Mouse (Mus musculus) urinary bladder, postnatal 4 days (tissue): ENCODE measurements at regions not wholly inside any gene's neighbourhood (a gene's known extent, or its start where the extent isn't known, plus 50 kb on each side); places are given as distances from the start of the nearest gene placed in this dataset.

Source experiments
- DNase-seq, 2 experiments: peaks; one replicate each; pipeline ENCODE4 v3.0.0; 2021 to 2022; ENCODE audit warnings: low spot score in 2 of 2

DNA sequence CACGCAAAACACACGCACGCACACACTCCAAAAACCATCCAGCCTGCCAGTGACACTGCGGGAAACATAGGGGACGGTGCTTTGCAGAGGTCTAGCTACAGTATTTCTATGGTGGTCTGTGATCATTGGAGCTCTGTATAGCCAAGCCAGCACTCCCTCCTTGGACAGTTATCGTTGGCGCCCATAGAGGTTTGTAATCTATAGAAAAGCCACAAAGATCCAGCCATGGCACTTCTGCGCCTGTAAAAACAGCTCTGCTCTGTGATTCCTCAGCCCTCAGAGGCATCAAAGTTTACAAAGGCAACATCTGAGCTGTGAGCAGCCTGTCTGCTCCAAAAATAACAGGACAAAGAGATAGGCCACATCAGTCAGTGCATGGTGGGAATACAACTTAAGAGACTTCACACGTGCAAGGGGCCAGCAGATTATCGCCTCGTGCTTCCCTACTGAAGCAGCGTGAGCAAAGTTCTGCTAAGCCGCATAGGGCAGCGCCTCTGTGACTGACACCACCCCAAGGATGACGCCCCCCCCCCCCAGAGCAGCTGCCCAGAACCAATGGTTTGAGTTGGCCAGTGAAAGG is 194.7 kb downstream of the Ackr3 start:
- no peak for DNase-seq

DNA sequence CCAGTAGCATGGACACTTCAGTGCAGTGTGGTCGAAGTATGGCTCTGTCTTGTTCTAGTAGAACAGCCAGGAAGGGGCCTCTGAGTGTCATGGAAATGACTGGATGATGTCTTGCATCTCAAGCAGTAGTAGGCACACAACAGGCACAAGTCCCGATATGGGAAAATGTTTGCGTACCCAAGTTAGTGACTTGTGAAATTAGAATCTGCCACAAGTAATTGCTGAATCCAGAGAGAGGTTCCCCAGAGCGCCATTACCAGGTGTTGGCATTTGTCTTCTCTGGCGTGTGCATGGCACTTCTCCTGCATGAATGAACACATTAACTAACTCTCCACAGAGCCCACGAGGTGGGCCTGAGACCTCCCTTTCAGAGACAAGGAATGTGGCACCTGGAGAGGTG is 199.3 kb downstream of the Ackr3 start:
- DNase-seq: no peak

DNA sequence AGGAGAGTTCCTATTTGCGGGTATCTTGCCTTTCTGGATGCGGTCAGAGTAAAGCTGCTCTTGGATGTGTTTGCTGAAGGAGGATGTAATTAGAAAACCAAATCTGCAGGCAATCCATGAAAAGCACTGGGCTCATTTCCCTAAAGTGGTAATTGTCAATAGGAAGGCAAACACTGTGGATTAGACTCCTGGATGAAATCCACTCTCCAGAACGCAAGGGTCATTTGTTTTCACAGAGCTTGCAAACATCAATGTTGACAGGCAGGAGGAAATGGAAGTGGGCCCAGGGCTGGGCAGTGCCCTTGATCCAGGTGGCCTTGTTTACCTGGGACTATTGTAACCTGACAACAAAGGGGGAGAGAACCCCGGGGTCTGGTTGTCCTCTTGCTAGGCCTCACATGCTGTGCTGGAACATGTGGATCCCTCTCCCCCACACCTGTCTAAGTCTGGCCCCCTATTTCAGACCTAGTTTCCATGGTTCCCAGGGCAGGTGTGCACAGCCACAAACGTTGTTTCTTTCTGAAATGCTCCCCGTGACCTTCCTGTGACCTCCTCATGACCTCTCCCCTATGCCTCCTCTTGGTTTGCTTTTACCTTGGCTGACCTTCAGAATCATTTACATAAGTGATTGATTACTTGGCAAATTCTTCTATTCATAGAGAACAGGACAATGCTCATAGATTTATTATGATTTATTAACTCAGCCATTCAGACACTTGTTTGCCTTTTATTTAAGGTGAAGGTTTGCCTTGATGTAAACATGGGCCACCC is 197.9 kb upstream of the Cops8 start:
- DNase-seq: no peak

DNA sequence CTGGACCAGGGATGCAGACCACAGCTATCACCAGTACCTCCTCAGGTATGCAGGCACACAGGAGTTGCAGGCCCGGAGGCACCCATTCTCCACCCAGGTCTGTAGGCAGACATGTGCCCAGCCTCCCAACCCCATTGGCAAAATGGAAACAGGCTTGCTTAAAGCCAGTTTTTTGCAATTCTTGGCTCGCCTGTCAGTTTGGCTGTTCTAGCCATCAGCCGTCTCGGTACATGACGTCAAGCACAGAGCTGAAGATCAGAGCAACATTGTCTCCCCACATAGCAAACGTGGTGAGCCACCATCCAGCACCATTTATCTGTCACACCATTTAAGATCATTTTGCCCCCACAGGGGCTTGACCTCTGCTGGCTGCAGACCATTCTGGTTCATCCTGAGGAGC is 196.1 kb upstream of the Cops8 start:
- DNase-seq: no peak

DNA sequence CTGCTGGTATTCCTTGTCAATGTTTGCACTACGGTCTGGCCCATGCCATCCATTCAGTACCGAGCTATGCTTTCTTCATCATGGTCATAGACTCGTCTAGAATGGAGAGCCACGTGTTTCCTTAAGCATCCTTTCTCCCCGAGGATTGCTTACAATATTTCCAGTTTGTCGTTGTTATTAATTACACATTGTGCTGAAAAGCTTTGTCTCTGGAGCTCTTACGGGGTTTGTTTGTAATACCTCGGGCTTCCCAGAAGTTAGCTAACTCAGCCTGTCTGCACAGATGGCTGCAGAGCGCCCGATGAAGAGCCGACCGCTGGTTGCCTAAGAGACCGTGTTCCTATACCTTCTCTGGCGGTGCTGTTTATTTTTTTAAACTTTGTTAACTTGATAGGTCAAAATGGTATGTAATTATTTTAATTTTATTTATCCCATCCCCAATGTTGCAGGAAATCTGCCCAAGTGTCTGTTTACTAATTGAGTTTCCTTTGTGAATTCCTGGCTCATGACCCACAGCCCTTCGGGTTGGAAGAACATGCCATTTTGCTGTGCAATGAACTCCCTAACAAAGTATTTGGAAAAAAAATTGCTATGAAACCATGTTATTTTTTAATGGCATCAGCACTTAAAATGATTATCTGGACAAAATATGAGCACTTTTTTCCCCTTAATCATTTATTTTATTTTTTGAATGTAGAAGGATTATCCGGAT is 194.1 kb upstream of the Cops8 start:
- no peak for DNase-seq

DNA sequence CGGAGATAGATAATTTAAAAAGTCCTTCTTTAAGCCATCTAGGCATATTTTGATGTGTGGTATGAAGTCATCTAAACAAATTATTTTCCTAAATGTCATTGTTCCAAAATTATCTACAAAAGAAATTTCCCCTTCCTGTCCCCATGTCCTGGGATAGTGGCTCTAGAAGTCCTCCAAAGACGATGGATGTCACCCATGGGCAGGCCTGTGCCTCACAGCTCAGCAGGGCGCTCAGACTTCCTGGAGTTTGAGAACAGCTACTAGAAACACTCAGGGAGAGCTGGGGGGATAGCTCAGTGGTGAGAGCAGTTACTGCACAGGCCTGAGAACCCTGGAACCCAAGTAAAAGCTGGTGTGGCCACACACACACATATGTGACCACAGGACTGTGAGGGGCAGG is 193.5 kb upstream of the Cops8 start:
- DNase-seq: no peak

DNA sequence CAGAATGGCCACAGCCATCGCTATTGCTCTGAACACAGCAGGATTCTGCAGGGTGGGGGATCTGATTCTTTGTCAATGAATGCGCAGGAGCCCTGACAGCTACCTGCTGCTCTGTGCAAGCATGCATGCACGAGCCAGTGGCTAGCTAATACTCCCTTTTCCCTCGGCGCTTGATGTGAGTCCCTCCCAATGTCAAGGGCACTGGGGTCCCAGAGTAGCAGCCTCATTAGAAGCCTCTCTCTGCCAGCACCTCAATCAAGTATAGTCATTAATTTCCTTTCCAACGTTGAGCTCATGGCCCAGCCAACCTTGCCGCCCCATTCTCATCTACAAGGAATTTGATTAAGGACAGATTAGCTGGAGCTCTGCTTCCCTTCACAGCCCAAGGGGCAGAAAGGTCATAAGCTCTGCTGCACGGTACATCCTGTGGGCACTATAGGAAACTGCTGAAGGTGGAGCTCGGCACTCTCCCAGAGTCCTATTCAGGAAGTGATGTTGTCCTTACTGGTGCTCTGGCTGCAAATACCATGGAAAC is 190.2 kb upstream of the Cops8 start:
- no peak for DNase-seq

DNA sequence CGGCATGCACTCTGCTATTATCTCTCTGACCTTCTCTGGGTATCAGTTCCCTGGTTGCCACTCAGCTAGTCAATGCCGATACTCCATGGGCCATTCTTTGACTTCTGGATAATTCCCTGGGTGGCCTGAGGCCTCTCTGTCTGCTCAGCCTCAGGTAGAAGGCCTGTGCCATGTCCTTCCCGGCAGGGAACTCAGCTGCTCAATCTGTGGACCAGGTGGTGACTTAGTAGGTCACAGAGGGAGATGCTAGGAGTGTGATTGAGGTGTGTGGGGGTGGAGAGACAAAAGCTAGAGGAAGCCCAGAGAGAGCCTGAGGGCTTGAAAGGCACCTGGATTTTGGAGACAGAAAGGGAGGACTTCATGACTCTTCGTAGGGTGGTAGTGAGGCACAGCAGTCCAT is 188.0 kb upstream of the Cops8 start:
- DNase-seq: no peak

DNA sequence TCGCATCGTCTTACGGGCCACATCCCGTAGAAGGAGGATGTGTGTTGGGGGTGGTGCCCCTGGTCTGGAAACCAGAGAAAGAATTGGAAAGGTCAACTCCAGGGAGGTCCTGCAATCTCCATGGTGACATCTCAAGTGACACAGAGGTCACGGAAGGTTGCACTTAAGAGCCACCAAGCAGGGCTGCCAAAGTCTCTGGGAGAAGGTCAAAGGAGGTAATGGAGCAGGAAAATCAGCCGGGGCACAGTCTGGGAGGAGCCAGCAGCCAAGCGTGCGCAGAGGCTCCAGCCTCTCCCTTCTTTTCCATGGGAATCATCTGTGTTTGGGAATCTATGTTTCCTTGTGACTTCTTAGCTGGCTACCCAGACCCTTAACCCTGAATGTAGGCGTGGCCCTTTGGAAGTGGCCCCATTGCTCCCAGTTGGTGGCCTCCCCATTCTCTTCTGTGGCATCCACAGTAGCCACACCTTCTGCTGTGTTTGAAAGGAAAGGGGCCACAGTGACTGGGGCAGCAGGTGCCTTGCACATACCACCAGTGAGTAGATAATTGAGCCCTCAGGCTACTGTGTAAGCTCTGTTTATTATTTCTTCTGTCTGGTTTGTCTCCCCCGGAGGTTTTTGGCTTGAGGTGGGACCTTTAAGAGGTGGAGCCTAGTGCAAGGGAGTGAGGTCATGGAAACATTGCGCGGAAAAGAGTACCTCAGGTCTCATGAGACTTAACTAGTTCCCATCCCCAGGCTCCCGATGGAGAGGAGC is 178.5 kb upstream of the Cops8 start:
- no peak for DNase-seq

DNA sequence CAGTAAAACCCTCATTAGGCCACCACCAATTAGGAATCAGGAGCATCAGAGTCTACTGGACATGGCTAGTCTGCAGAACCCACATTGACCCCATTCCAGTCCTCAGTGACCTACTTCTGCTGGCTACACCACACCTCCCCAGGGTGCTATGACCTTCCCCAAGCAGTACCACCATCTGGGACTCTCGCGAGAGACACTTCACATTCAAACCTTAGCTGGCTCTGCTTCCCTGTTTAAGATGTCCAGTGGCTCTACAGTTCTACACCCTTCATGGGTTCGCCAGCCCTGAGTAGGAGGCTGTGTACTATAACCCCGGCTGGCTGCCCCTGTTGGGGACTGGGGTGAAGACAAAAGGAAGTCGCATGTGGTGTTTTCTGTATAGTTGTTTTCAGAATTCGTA is 174.4 kb upstream of the Cops8 start:
- DNase-seq: no peak

DNA sequence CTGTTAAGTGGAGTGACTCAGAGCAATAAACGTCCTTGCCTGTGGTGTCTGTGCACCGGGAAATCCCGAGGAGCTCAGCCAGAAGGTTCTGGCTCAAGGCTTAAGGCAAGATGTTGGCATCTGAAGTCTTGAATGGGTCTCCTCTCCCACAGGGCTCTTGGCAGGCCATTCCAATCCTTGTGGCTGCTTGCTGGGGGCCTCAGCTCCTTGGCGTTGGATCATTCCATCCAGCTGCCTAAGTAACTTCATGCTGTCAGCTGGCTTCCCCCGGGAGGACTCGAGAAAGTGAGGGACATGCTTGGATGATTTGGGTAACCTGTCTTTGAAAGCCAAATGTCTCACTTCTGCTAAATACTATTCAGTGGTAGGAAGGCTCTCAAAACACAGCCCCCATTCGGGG is 174.0 kb upstream of the Cops8 start:
- DNase-seq: no peak

DNA sequence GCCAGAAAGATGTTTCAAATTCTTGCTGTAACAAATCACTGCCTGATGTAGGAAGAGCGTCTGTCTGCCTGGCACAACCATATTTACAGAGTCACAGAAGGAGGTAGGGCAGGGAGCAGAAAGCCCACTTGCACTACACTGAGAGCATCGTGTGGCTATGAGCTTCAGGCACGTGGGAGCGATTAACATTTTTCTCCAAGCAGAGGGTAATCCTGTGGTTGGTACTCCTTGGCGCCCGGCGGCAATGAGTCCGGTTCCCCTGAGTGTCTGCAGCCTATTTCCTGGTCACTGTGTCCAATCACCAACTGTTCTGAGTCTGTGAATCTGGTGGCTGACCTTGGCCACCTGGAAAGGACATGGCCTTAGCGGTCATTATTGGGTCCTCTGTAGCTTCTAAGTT is 172.3 kb upstream of the Cops8 start:
- DNase-seq: no peak

DNA sequence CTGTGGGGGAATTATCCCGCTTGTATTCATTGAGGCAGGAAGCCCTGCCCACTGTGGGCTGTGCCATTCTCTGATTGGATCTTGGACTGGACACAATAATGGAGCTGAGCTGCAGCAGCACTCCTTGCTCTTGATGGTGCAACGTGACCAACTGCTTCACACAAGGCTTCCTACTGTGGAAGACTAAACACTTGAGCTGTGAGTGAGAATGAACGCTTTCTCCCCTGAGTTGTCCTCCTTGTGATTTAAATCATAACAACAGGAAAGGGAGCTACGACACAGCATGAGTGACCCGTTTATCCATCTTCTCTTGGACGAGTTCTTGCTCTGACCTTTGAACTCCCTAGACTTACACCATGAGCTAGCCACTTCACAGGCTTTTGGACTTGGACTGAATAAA is 171.0 kb upstream of the Cops8 start:
- DNase-seq: no peak

DNA sequence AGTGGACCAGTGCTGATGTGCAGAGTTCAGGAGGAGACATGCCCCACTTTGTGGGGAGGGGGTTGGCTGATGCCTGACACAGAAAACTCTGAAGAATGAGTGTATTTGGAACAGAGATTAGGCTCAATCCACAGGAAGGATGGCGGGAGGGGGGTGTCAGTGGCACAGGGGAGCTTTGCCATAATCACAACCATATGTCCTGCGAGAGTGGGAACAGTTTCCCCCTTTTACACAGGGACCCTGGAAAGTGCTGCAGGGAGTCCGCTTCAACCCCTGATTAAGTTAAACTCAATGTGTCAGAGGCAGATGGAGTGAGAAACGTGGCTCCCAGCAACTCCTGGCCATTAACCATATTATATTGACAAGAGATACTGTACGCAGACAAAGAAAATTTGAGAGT is 168.9 kb upstream of the Cops8 start:
- no peak for DNase-seq

DNA sequence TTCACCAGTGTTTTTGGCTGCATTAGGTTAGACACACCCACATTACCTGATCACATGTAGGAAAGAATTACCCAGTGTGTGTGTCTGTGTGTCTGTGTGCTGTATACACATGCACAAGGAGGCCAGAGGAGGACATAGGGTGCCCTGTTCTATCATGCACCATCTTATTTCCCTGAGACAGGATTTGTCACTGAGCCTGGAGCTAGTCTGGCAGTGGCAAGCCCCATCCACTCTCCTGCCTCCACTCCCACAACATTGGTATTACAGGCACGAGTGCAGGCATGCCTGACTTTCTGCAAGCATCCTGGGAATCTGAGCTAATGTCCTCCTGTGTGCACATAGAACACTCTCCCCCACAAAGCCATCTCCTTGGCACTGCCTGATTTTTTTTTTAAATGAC is 162.1 kb upstream of the Cops8 start:
- no peak for DNase-seq

DNA sequence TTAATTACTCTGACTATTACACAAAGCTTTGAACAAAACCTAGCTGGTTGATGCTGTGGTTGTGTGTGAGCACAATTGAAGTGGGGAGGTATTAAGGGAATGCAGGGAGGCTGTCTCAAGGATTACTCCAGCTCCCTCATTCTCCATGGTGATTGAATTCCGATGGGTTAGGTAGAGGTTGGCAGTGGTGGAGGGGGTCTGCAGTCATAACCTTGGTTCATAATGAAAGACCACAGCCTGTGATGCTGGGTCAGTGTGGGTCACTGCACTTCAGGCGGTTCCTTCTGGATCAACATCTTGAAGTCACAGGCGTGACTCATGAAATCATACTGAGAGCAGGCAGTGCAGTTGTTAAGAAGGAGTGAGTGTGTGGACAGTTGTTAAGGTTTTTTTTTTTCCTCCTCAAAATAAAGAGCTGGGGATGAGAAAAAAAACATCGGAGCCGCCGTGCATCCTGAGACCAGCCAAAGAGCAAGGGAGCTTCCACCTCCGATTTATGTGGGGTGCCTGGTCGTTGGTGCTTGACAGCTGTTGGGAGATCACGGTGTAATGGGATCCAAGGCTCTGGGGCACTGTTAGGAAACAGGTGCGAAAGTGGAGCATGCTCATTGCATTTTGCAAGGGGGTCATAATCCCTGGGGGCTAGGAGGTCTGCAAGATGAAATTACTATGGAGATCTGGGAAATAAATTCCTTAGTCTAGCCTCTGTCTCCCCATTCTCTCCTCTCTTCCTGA is 161.5 kb upstream of the Cops8 start:
- DNase-seq: no peak

DNA sequence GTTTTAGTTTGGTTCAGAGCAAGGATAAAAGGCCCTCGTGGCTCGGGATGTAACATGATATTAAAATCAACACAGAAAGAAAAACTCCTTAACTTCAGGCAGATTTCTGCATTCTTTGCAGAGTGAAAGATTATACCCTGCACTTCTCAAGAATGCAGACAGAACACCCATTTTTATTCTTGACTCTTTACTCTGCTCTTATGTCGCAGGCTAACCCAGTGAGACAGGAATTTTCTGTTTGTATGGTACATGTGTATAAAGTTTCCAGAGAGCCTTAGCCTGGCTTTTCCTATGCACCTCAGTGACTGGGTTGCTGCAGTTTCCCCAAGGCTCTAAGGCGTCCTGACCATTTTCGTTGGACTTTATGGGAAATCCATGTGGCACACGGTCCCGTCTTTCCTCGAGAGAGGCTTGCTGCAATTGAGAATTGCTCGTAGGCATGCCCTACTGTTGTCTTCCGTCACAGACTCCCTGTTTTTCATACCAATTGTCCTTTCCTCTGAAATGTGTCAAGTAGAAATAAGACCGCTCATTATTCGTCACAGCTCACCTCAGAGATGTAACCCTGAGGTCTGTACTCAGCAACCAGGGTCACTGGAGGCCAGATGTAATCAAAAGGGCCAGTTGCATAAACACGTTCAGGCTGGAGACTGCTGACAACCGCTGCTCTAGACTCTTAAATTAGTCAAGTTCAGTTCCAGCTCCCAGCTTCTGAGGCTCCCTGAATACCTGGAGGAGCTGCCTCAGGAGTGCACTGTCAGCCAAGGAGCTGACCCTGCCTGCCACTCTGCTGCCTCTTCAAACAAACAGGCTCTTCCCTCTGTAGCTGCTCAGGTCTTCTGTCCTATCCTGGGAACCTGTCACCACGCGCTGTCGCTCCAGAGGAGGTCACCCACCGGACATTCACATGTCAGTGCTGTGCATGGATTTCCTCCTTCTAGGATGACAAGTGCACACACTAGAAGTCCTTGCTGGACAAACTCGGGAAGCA is 160.2 kb upstream of the Cops8 start:
- no peak for DNase-seq

DNA sequence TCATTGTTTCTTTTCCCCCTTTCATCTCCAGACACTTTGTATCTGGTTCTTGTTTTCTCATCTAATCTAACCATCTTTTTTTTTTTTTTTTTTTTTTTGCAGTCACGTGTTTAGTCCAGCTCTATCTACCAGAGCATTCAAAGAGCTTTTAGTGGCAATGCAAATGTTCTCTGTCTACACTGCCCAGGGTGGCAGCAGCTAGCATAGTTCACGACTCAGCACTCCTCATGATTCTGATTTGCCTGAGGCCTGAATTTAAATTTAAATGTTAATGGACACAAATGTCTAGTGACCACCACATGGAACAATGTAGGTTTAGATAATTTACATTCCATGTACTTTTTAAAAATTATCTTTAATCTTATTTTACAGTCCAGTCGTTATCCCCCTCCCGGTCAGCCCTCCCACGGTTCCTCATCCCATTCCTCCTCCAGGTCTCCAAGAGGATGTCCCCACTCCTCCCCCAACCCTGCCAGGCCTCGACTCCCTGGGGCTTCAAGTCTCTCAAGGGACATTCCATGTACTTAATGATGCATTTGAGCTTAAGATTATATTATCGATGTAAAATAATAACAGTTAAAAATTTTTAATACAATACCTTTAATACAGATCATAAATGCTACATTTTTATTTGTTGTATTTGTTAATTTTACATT is 153.1 kb upstream of the Cops8 start:
- DNase-seq: no peak

DNA sequence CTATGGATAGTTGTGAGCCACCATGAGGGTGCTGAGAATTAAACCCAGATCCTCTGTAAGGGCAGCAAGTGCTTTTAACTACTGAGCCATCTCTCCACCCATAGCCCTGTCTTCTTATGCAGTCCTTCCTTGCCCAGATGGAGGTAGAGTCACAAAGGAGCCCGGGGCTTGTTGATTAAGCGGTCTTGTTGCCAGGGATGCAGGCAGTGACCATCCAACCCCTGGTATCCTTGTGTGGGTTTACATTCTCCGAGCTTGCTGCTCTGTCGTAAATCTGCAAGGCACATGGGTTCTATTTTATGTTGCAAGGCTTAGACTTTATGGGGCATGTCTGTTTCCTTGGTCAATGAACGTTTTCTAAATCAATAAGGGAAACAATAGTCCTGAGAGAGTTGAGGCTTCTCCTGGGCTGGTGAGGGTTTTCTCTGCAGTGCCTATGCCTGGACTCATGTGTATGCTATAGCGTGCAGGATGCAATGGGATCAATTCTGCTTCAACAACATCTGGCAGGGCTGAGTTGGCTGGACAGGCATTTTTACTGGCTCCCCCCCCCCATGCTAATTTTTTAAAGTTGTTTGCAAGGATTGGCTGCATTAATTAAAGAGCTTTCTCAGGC is 150.7 kb upstream of the Cops8 start:
- DNase-seq: no peak
